Mouse (Mus musculus) lung, postnatal 0 days (tissue): Measurements from ENCODE around the gene Celf1. TPM values are rescaled to one million over a fixed set of nuclear protein-coding genes. Genes with fewer than 3 reads are reported as not detected.

Experiments used
- ATAC-seq: fragments of 200-750 bp; cut with Nextera tagmentation; 2 replicates; pipeline ENCODE4 v1.8.0; 2017; ENCODE audit warnings: moderate library complexity
- DNase-seq: peaks from one replicate; pipeline ENCODE4 v3.0.0-alpha.2; 2016; ENCODE audit warnings: low spot score
- H3K27ac ChIP-seq: fragments of 300-500 bp; sonication (generic); 2 replicates; pipeline ENCODE4 v1.5.1; 2014; ENCODE audit warnings: antibody characterized with exemption, mild to moderate bottlenecking, low read length, mixed read lengths
- H3K27me3 ChIP-seq: fragments of 300-500 bp; sonication (generic); replicated peaks from 2 replicates; pipeline ENCODE4 v1.6.1; 2014; ENCODE audit warnings: low read length, mixed read lengths; ENCODE audit not compliant: insufficient read depth
- H3K36me3 ChIP-seq: fragments of 300-500 bp; sonication (generic); 2 replicates; pipeline ENCODE4 v1.6.1; 2014; ENCODE audit warnings: low read length, mixed read lengths; ENCODE audit not compliant: insufficient read depth
- H3K4me1 ChIP-seq: fragments of 300-500 bp; sonication (generic); 2 replicates; pipeline ENCODE4 v1.6.1; 2014; ENCODE audit warnings: antibody characterized with exemption, low read depth, low read length, mixed read lengths; ENCODE audit not compliant: insufficient read depth
- H3K4me2 ChIP-seq: fragments of 300-500 bp; sonication (generic); replicated peaks from 2 replicates; pipeline ENCODE4 v1.6.1; 2014; ENCODE audit warnings: low read depth, mild to moderate bottlenecking, low read length, moderate library complexity, mixed read lengths
- H3K4me3 ChIP-seq: fragments of 300-500 bp; sonication (generic); 2 replicates; pipeline ENCODE4 v1.5.1; 2014; ENCODE audit warnings: low read depth, low read length
- H3K9ac ChIP-seq: fragments of 300-500 bp; sonication (generic); replicated peaks from 2 replicates; pipeline ENCODE4 v1.6.1; 2014; ENCODE audit warnings: low read depth, mild to moderate bottlenecking
- H3K9me3 ChIP-seq: fragments of 300-500 bp; sonication (generic); 2 replicates; pipeline ENCODE4 v1.6.1; 2016; ENCODE audit warnings: low read length, mixed read lengths
- CTCF ChIP-seq: IDR thresholded peaks from 2 replicates; pipeline ENCODE4 v1.5.1; 2016; ENCODE audit warnings: antibody characterized with exemption, mild to moderate bottlenecking
- EP300 ChIP-seq: IDR thresholded peaks from 2 replicates; pipeline ENCODE4 v1.6.1; 2016; ENCODE audit warnings: antibody characterized with exemption, mild to moderate bottlenecking, control low read depth
- WGBS: fragments of 180-500 bp; shearing (Covaris S2); extraction: QIAGEN DNeasy Blood & Tissue Kit; methylation state at CpG from one replicate; pipeline ENCODE4 v1.1.7; 2014; 5-methylcytosine and 5-hydroxymethylcytosine counted together
- polyA plus RNA-seq: library from polyadenylated mRNA; unstranded; fragments of >200 nt; fragmentation: Nextera tagmentation; extraction: Ambion mirVana; gene quantifications from 2 replicates; pipeline ENCODE4 v1.2.1, GENCODE M21; 2015

Celf1 gene
- polyA plus RNA-seq, 1 experiment from 2014 or later: 35.1 TPM

DNA sequence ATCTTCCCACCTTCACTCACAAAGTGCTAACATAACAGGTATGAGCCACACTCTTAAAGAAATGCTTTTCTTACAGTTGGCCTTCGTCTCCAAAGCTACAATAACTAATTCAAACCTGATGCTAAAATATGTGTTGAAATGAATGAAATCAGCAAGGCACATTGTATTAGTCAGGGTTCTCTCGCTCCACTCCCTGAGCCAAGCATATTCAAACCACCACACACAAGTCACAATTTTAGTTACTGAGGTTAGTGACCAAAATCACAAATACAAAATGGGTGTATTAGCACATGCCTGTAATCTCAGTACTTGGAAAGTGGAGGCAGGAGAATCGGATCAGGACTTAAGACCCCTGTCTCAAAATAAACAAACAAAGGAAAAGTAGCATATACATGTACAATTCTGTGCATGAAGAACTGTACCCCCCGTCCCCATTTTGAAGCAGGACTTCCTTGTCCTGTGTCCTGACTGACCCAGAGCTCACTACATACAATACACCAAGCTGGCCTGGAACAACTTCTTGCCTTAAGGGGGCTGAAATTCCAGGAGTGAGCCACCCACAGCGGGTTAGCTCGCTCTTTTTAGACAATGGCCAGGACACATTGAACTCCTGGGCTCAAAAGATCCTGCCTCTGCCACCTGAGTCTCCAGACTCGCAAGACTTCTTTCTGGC lies 23.5 kb upstream of the Celf1 start:
- no peaks in the 10 kb centered on the region; the same call in 1 of the 2 replicates for H3K4me1 ChIP-seq
- H3K9me3 ChIP-seq: no peaks in the 10 kb centered on the region
- H3K9ac ChIP-seq: peak overlapping the region; percentile 92
- peaks cover 1% of the 10 kb centered on the region; the same call in 1 of the 2 replicates for H3K36me3 ChIP-seq
- H3K4me3 ChIP-seq: peak overlapping the region; percentile 60
- WGBS: 14% methylated on average over 7 of the region's 7 CpGs
- ATAC-seq (no peak), DNase-seq (no peak)
- peak overlapping the region; percentile 68 for H3K4me2 ChIP-seq
- TF ChIP-seq CTCF (no peak), EP300 (no peak)
- no peaks in the 10 kb centered on the region for H3K27me3 ChIP-seq
- peak overlapping the region; percentile 92 for H3K27ac ChIP-seq

DNA sequence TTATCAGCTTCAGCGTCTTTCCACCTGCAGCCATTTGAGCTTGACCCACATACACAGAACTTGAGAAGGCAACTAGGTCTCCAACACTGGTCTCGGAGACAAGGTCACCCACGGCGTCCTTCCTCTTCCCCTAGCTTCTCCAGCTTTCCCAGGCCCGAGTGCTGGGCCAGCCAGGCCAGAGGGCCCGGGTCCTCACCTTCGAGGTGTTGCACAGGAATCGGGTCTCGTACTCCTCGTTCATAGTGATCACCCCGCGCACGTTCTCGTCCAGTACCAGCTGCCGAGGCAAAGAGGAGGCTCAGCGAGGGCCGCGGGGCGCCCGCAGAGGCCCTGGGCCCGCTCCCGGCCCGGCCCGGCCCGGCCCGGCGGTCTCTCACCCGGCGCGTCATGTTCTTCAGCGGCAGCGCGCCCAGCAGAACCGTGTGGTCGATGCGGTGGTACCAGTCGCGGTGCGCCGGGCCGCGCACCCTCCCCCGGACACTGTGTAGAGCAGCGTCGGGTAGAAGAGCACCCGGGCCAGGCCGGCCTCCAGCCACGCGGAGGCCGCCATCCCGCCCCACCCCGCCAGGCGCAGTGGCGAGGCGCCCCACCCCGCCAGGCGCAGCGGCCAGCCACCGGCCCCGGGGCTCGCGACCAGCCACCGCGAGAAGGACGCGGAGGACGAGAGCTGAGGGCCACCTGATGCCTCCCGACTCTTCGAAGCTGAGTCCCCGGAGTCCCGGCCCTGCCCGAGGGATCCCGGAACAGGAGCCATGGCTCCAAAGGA lies 22.8 kb upstream of the Celf1 start:
- peak overlapping the region; percentile 60 for H3K4me3 ChIP-seq
- H3K27me3 ChIP-seq: no peaks in the 10 kb centered on the region
- no peaks in the 10 kb centered on the region; the same call in 1 of the 2 replicates for H3K4me1 ChIP-seq
- TF ChIP-seq EP300 (no peak), CTCF (peak; percentile 15; the same call in 1 of the 2 replicates)
- H3K4me2 ChIP-seq: peak overlapping the region; percentile 68
- ATAC-seq (peak; percentile 93), DNase-seq (peak; percentile 85)
- H3K9ac ChIP-seq: peak overlapping the region; percentile 92
- H3K36me3 ChIP-seq: no peaks in the 10 kb centered on the region
- no peaks in the 10 kb centered on the region for H3K9me3 ChIP-seq
- H3K27ac ChIP-seq: peak overlapping the region; percentile 92
- under 1% methylated on average over 63 of the region's 73 CpGs for WGBS

DNA sequence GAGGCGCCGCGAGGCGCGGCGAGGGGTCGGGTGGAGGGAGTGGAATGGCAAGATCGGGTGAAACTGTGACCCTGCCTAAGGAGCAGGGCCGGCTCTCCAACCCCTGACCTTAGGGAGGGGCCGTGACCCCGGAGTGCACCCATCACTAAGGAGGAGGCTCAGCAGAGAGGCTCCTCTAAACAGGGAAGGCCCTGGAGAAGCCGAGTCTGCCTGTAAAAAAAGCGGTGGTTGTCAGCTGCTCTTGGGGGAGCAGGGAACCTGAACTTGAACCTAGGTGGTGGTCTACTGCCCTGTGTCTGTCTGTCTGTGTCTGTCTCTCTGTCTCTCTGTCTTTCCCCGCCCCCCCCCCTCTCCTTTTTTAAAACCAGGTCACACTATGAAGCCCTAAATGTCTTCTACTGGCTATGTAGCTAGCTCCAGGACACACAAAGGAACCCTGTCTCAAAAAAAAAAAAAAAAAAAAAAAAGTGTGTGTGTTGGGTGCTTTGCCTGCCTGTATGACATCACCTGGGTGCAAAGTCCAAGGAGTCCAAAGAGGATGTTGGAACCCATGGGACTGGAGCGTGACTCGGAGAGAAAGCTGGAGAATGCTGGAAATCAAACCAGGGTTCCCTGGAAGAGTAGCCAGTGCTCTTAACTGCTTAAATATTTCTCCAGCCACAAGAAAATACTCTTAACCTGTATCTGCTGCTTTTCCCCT lies 22.0 kb upstream of the Celf1 start:
- H3K36me3 ChIP-seq: no peaks in the 10 kb centered on the region
- peak; percentile 66 for ATAC-seq
- peak overlapping the region; percentile 60 for H3K4me3 ChIP-seq
- no peaks in the 10 kb centered on the region for H3K27me3 ChIP-seq
- TF ChIP-seq CTCF: no peak
- TF ChIP-seq EP300: no peak
- H3K9ac ChIP-seq: peak overlapping the region; percentile 92
- H3K4me1 ChIP-seq: no peaks in the 10 kb centered on the region; the same call in 1 of the 2 replicates
- DNase-seq: peak; percentile 48
- WGBS: 9% methylated on average over 16 of the region's 16 CpGs
- H3K4me2 ChIP-seq: peak overlapping the region; percentile 68
- H3K27ac ChIP-seq: peak overlapping the region; percentile 92
- H3K9me3 ChIP-seq: no peaks in the 10 kb centered on the region

DNA sequence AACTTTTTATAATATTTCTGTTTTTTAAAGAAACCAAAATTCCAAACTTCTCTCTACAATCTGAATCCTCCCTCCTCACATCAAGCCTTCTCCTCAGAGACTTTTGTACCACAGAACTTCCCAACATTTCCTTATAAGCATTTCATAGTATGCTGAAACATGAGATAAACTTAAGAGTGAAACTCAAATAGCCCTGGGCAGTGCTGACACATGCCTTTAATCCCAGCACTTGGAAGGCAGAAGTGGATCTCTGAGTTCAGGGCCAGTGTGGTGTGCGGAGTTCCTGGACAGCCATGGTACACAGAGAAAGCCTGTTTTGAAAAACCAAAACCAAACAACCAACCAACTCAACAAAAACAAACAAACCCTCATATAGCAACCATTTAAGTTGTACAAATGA lies 19.0 kb upstream of the Celf1 start:
- no peak for ATAC-seq
- Histone ChIP-seq H3K27me3 (no peaks in the 10 kb centered on the region), H3K9me3 (no peaks in the 10 kb centered on the region), H3K4me1 (no peaks in the 10 kb centered on the region; the same call in 1 of the 2 replicates), H3K9ac (no peak overlapping the region), H3K27ac (no peak overlapping the region), H3K4me3 (no peak overlapping the region), H3K36me3 (no peaks in the 10 kb centered on the region), H3K4me2 (no peak overlapping the region)
- no peak for TF ChIP-seq EP300
- no peak for TF ChIP-seq CTCF
- DNase-seq: no peak
- WGBS: 69% methylated on average over 1 of the region's 1 CpGs

DNA sequence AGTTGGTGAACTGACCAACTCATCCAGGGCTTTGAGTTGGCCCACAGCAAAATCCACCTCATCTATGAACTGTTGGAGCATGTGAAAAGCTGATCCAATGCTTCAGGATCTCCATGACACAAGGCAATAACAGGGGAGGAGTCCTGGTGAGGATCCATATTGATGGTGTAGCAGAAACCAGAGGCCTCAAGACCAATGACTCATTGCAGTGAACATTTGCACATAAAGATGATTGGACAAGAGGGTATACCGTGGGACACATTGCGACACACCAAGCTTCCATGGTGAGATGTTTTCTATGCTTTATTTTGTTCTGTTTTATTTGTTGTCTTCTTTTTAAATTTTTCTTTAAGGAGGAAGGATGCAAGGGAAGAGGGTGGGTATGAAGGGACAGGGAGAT lies 17.5 kb upstream of the Celf1 start:
- Histone ChIP-seq H3K4me3 (no peak overlapping the region), H3K27ac (no peak overlapping the region), H3K4me1 (no peaks in the 10 kb centered on the region), H3K36me3 (no peaks in the 10 kb centered on the region), H3K9ac (no peak overlapping the region), H3K27me3 (no peaks in the 10 kb centered on the region), H3K9me3 (no peaks in the 10 kb centered on the region), H3K4me2 (no peak overlapping the region)
- WGBS: 89% methylated on average over 2 of the region's 2 CpGs
- ATAC-seq: no peak
- DNase-seq: no peak
- TF ChIP-seq CTCF (no peak), EP300 (no peak)

DNA sequence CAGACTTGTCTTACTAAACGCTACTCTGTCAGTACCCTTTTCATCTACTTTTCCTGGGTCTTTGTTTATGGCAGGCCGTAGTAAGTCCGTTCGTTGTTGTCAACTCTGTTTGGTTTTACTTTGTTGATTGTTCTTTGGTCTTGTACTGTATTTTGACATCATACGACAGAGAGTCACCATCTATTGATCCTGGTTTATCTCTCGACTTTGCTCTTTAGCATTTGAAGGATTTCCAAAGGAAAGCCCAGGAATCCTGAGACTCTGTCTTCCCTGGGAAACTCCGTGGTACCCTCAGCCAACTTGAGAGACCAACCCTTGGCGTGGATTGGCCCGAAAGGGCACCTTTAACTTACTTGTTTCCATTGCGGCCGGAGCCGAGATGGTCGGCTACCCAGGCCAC lies 11.6 kb upstream of the Celf1 start:
- Histone ChIP-seq H3K4me2 (no peak overlapping the region), H3K36me3 (no peaks in the 10 kb centered on the region), H3K9ac (no peak overlapping the region), H3K9me3 (no peaks in the 10 kb centered on the region), H3K27ac (no peak overlapping the region), H3K4me3 (no peak overlapping the region), H3K4me1 (no peaks in the 10 kb centered on the region), H3K27me3 (no peaks in the 10 kb centered on the region)
- WGBS: 84% methylated on average over 13 of the region's 13 CpGs
- ATAC-seq: no peak
- DNase-seq: no peak
- no peak for TF ChIP-seq EP300
- TF ChIP-seq CTCF: no peak
